Comparison of ENCODE assay signal across 23 mouse cellular contexts in genomic region chr16:64875384-64875783, GRCm38 (mm10). TPM values are rescaled to one million over a fixed set of nuclear protein-coding genes. Genes with fewer than 3 reads are reported as not detected.
DNase-seq lines count a peak whose midpoint lies in the region; TF ChIP-seq lines count a peak whose summit lies in the region.
"Had no signal": no experiment of that assay in that cellular context is flagged by ENCODE, and none has a peak within 500 bp of the region (broad histone marks: within the 10 kb centered on the region; RNA-seq: fewer than 3 reads in every experiment).

No protein-coding gene starts in this region.

- H3K36me3 ChIP-seq in ES-Bruce4 (ENCODE audit: control insufficient read depth, insufficient read depth, low read length, poor library complexity, severe bottlenecking) = no peaks in the 10 kb centered on the region
- H3K36me3 ChIP-seq in ES-E14 (ENCODE audit: control insufficient read depth, insufficient read depth, low read length, poor library complexity, severe bottlenecking) = no peaks in the 10 kb centered on the region
- H3K36me3 ChIP-seq: embryonic facial prominence, embryonic 13.5 days; embryonic facial prominence, embryonic 15.5 days; forebrain, embryonic 10.5 days; forebrain, embryonic 12.5 days had no signal

- no peak for TF ChIP-seq CTCF in ES-Bruce4 (IDR thresholded peaks at IDR 0.05; ENCODE audit: low read depth, low read length)

- no peak overlapping the region for H3K4me3 ChIP-seq in ES-Bruce4 (ENCODE audit: low read depth, low read length)
- no peak overlapping the region for H3K4me3 ChIP-seq in ES-E14 (ENCODE audit: insufficient read depth in 1 of 2, low read depth in 1 of 2, low read length in 2 of 2, poor library complexity in 1 of 2, severe bottlenecking in 1 of 2)
- H3K4me3 ChIP-seq: embryonic facial prominence, embryonic 13.5 days; embryonic facial prominence, embryonic 15.5 days; erythroblast, embryonic 14.5 days; forebrain, embryonic 10.5 days; forebrain, embryonic 12.5 days had no signal

- in situ Hi-C loops in ES-E14 (cut with MboI; ENCODE audit: low sequenced_read_pairs in 2 of 2, unreplicated experiment in 2 of 2) = no loop called here

- TF ChIP-seq EP300 in ES-Bruce4 (IDR thresholded peaks at IDR 0.05; ENCODE audit: insufficient read depth, low read depth, low read length) = no peak

- H3K9ac ChIP-seq in ES-Bruce4 (ENCODE audit: low read depth, poor library complexity, severe bottlenecking) (no peak overlapping the region), ES-E14 (ENCODE audit: insufficient read depth, low read depth, low read length, poor library complexity, severe bottlenecking) (no peak overlapping the region)
- H3K9ac ChIP-seq: embryonic facial prominence, embryonic 13.5 days; embryonic facial prominence, embryonic 15.5 days; forebrain, embryonic 12.5 days had no signal

- intact Hi-C loops in left cerebral cortex, postnatal 14 days (cut with DNase I) = no loop called here

- H3K27ac ChIP-seq in ES-Bruce4 (ENCODE audit: insufficient read depth, low read length) = peak overlapping the region; percentile 99
- peak overlapping the region; percentile 32; the same call in 1 of the 2 replicates for H3K27ac ChIP-seq in ES-E14 (ENCODE audit: insufficient read depth, low read depth, low read length, poor library complexity, severe bottlenecking)
- H3K27ac ChIP-seq: embryonic facial prominence, embryonic 13.5 days; embryonic facial prominence, embryonic 15.5 days; forebrain, embryonic 10.5 days; forebrain, embryonic 12.5 days had no signal

- H3K4me1 ChIP-seq in ES-Bruce4 (ENCODE audit: control insufficient read depth, insufficient read depth, low read length) (peaks cover 8% of the 10 kb centered on the region), ES-E14 (ENCODE audit: control insufficient read depth in 2 of 2, insufficient read depth in 2 of 2, low read length in 2 of 2, poor library complexity in 1 of 2) (peaks cover 2 to 8% of the 10 kb centered on the region in 2 experiments; a peak in 3 of 4 replicates)
- H3K4me1 ChIP-seq: embryonic facial prominence, embryonic 13.5 days; embryonic facial prominence, embryonic 15.5 days had no signal

- DNase-seq in 3T3-L1 (ENCODE audit: low read depth, low spot score) (peak; percentile 22), ES-E14 (ENCODE audit: low read depth, low spot score) (no peak), ZHBTc4 (ENCODE audit: low read depth, low spot score) (peak; percentile 73)
- DNase-seq in right cerebral cortex, postnatal 4 days = no peak
- DNase-seq in left cerebral cortex, postnatal 14 days (ENCODE audit: low spot score in 2 of 2) = no peak
- no peak for DNase-seq in kidney, postnatal 36 days
- DNase-seq: adrenal gland, adult 8-10 months; adrenal gland, postnatal 14 days; adrenal gland, postnatal 36 days; B cell, adult 2 months; cerebellum, adult 11-12 months; cerebellum, adult 2 months; cerebellum, adult 9-10 months; cerebellum, postnatal 14 days; cerebellum, postnatal 36 days; embryo, embryonic 11 days had no signal

- no peak for TF ChIP-seq POLR2A in ES-Bruce4 (IDR thresholded peaks at IDR 0.05; ENCODE audit: insufficient read depth, low read length)

- no peaks in the 10 kb centered on the region for H3K27me3 ChIP-seq in ES-Bruce4 (ENCODE audit: control insufficient read depth, insufficient read depth, low read length, poor library complexity, severe bottlenecking)
- H3K27me3 ChIP-seq: CH12.LX; embryonic facial prominence, embryonic 13.5 days; embryonic facial prominence, embryonic 15.5 days; forebrain, embryonic 12.5 days had no signal

- H3K9me3 ChIP-seq in ES-Bruce4 (replicated peaks; ENCODE audit: control insufficient read depth, insufficient read depth, low read length, poor library complexity, severe bottlenecking) (no peaks in the 10 kb centered on the region), ES-E14 (ENCODE audit: control insufficient read depth, insufficient read depth, low read depth, low read length) (no peaks in the 10 kb centered on the region; the same call in 1 of the 2 replicates)
- H3K9me3 ChIP-seq: embryonic facial prominence, embryonic 13.5 days; embryonic facial prominence, embryonic 15.5 days; forebrain, embryonic 10.5 days; forebrain, embryonic 12.5 days had no signal

TF ChIP-seq in ES-E14, 5 proteins besides CTCF, POLR2A, EP300 and RAD21:
- TF ChIP-seq HCFC1 (IDR thresholded peaks at IDR 0.05; ENCODE audit: borderline replicate concordance, insufficient read depth, low read length) (no peak), ZC3H11A (IDR thresholded peaks at IDR 0.05; ENCODE audit: borderline replicate concordance, low read depth, low read length) (no peak), MAFK (IDR thresholded peaks at IDR 0.05; ENCODE audit: insufficient read depth, low read depth, low read length) (no peak), ZNF384 (IDR thresholded peaks at IDR 0.05; ENCODE audit: low read depth, low read length) (0 out of 2 replicates have a peak, but pooled peaks have one; percentile 0)

RNA-seq across cellular contexts. Expression of gene Cggbp1, which starts 23.6 kb away (rescaled TPM):
- 60.9 and 72.9 TPM in 2 replicates for polyA plus RNA-seq in ES-Bruce4 (2011; ENCODE audit: insufficient read depth, insufficient read length, low read depth, missing spikeins)
- 63.9 and 75.4 TPM in 2 replicates for total RNA-seq in ES-E14 (2012; rRNA removed)
- 10 to 100 TPM; 55.4 to 58.3 TPM for total RNA-seq in left cerebral cortex, postnatal 14 days (2021)

RNA-seq across cellular contexts. Expression of gene Zfp654, which starts 23.9 kb away (rescaled TPM):
- polyA plus RNA-seq in ES-Bruce4 (2011; ENCODE audit: insufficient read depth, insufficient read length, low read depth, missing spikeins) = 12.0 and 12.1 TPM in 2 replicates
- total RNA-seq in ES-E14 (2012; rRNA removed) = 16.1 and 19.4 TPM in 2 replicates
- 10 to 100 TPM; 13.5 to 13.8 TPM for total RNA-seq in left cerebral cortex, postnatal 14 days (2021)

Comparison
In these comparisons a context has a peak if more than half of its experiments do, and no peak if none do; other contexts are left out.
1. DNase-seq: peak in 3T3-L1 (single experiment) and ZHBTc4 (single experiment); none in ES-E14 (single experiment), right cerebral cortex, postnatal 4 days (single experiment), left cerebral cortex, postnatal 14 days (0 of 2) and kidney, postnatal 36 days (0 of 2).